Mouse (Mus musculus): ENCODE results near the gene Sipa1l1. TPM values are rescaled to one million over a fixed set of nuclear protein-coding genes. Genes with fewer than 3 reads are reported as not detected.

Sipa1l1 gene
- polyA plus RNA-seq, 1 experiment, result 38.0 TPM

GRCm38 (mm10) chr12:82189076-82189675 is 20.1 kb downstream of the Sipa1l1 start:
- Histone ChIP-seq H3K27ac (ENCODE audit: insufficient read depth, low read length) (peak overlapping the region; percentile 27; the same call in 1 of the 2 replicates), H3K4me1 (ENCODE audit: control insufficient read depth, insufficient read depth, low read length) (peaks cover 11% of the 10 kb centered on the region), H3K4me3 (ENCODE audit: insufficient read depth, low read length) (no peak overlapping the region)
- TF ChIP-seq CTCF (IDR thresholded peaks at IDR 0.05; ENCODE audit: borderline replicate concordance, insufficient read depth, low read length) (no peak), POLR2A (IDR thresholded peaks at IDR 0.05; ENCODE audit: low read depth, low read length) (no peak)

- Histone ChIP-seq H3K4me1 (ENCODE audit: control insufficient read depth, insufficient read depth, low read length) (peaks cover 13% of the 10 kb centered on the region), H3K4me3 (ENCODE audit: insufficient read depth, low read length) (no peak overlapping the region), H3K27ac (ENCODE audit: insufficient read depth, low read length) (no peak overlapping the region)
- TF ChIP-seq CTCF (IDR thresholded peaks at IDR 0.05; ENCODE audit: borderline replicate concordance, insufficient read depth, low read length) (no peak), POLR2A (IDR thresholded peaks at IDR 0.05; ENCODE audit: low read depth, low read length) (no peak)
These were observed 20.8 kb downstream of the Sipa1l1 start for GRCm38 (mm10) chr12:82189715-82190581.

GRCm38 (mm10) chr12:82190582-82190965 is 21.5 kb downstream of the Sipa1l1 start:
- no peak for TF ChIP-seq CTCF (IDR thresholded peaks at IDR 0.05; ENCODE audit: borderline replicate concordance, insufficient read depth, low read length)
- TF ChIP-seq POLR2A (IDR thresholded peaks at IDR 0.05; ENCODE audit: low read depth, low read length), result no peak
- H3K27ac ChIP-seq (ENCODE audit: insufficient read depth, low read length), result no peak overlapping the region
- H3K4me3 ChIP-seq (ENCODE audit: insufficient read depth, low read length), result no peak overlapping the region
- peaks cover 18% of the 10 kb centered on the region for H3K4me1 ChIP-seq (ENCODE audit: control insufficient read depth, insufficient read depth, low read length)

GRCm38 (mm10) chr12:82191686-82192085 is 22.6 kb downstream of the Sipa1l1 start:
- no peak overlapping the region for H3K27ac ChIP-seq (ENCODE audit: insufficient read depth, low read length)
- no peak overlapping the region for H3K4me3 ChIP-seq (ENCODE audit: insufficient read depth, low read length)
- H3K4me1 ChIP-seq (ENCODE audit: control insufficient read depth, insufficient read depth, low read length), result peaks cover 18% of the 10 kb centered on the region
- TF ChIP-seq CTCF (IDR thresholded peaks at IDR 0.05; ENCODE audit: borderline replicate concordance, insufficient read depth, low read length) (no peak), POLR2A (IDR thresholded peaks at IDR 0.05; ENCODE audit: low read depth, low read length) (no peak)

GRCm38 (mm10) chr12:82192641-82193054 is 23.5 kb downstream of the Sipa1l1 start:
- TF ChIP-seq POLR2A (IDR thresholded peaks at IDR 0.05; ENCODE audit: low read depth, low read length), result no peak
- TF ChIP-seq CTCF (IDR thresholded peaks at IDR 0.05; ENCODE audit: borderline replicate concordance, insufficient read depth, low read length), result no peak
- H3K27ac ChIP-seq (ENCODE audit: insufficient read depth, low read length), result no peak overlapping the region
- H3K4me1 ChIP-seq (ENCODE audit: control insufficient read depth, insufficient read depth, low read length), result peaks cover 14% of the 10 kb centered on the region
- no peak overlapping the region for H3K4me3 ChIP-seq (ENCODE audit: insufficient read depth, low read length)

GRCm38 (mm10) chr12:82193476-82193875 is 24.4 kb downstream of the Sipa1l1 start:
- Histone ChIP-seq H3K4me1 (ENCODE audit: control insufficient read depth, insufficient read depth, low read length) (peaks cover 14% of the 10 kb centered on the region), H3K4me3 (ENCODE audit: insufficient read depth, low read length) (no peak overlapping the region), H3K27ac (ENCODE audit: insufficient read depth, low read length) (no peak overlapping the region)
- TF ChIP-seq CTCF (IDR thresholded peaks at IDR 0.05; ENCODE audit: borderline replicate concordance, insufficient read depth, low read length), result no peak
- TF ChIP-seq POLR2A (IDR thresholded peaks at IDR 0.05; ENCODE audit: low read depth, low read length), result no peak

- no peak for TF ChIP-seq CTCF (IDR thresholded peaks at IDR 0.05; ENCODE audit: borderline replicate concordance, insufficient read depth, low read length)
- no peak for TF ChIP-seq POLR2A (IDR thresholded peaks at IDR 0.05; ENCODE audit: low read depth, low read length)
- H3K27ac ChIP-seq (ENCODE audit: insufficient read depth, low read length), result no peak overlapping the region
These were observed 25.8 kb downstream of the Sipa1l1 start for GRCm38 (mm10) chr12:82194919-82195318.

GRCm38 (mm10) chr12:82196213-82196612 is 27.1 kb downstream of the Sipa1l1 start:
- H3K4me1 ChIP-seq (ENCODE audit: control insufficient read depth, insufficient read depth, low read length), result peaks cover 14% of the 10 kb centered on the region
- H3K4me3 ChIP-seq (ENCODE audit: insufficient read depth, low read length), result no peak overlapping the region
- H3K27ac ChIP-seq (ENCODE audit: insufficient read depth, low read length), result no peak overlapping the region
- TF ChIP-seq POLR2A (IDR thresholded peaks at IDR 0.05; ENCODE audit: low read depth, low read length), result no peak
- TF ChIP-seq CTCF (IDR thresholded peaks at IDR 0.05; ENCODE audit: borderline replicate concordance, insufficient read depth, low read length), result no peak

More at GRCm38 (mm10) chr12:82194919-82195318, 25.8 kb downstream of the Sipa1l1 start:
- Histone ChIP-seq H3K4me1 (ENCODE audit: control insufficient read depth, insufficient read depth, low read length) (peaks cover 14% of the 10 kb centered on the region), H3K4me3 (ENCODE audit: insufficient read depth, low read length) (no peak overlapping the region)

GRCm38 (mm10) chr12:82196615-82197146 is 27.6 kb downstream of the Sipa1l1 start:
- Histone ChIP-seq H3K27ac (ENCODE audit: insufficient read depth, low read length) (no peak overlapping the region), H3K4me1 (ENCODE audit: control insufficient read depth, insufficient read depth, low read length) (peaks cover 13% of the 10 kb centered on the region), H3K4me3 (ENCODE audit: insufficient read depth, low read length) (no peak overlapping the region)
- TF ChIP-seq CTCF (IDR thresholded peaks at IDR 0.05; ENCODE audit: borderline replicate concordance, insufficient read depth, low read length), result no peak
- no peak for TF ChIP-seq POLR2A (IDR thresholded peaks at IDR 0.05; ENCODE audit: low read depth, low read length)

- Histone ChIP-seq H3K27ac (ENCODE audit: insufficient read depth, low read length) (no peak overlapping the region), H3K4me1 (ENCODE audit: control insufficient read depth, insufficient read depth, low read length) (peaks cover 12% of the 10 kb centered on the region)
- no peak for TF ChIP-seq POLR2A (IDR thresholded peaks at IDR 0.05; ENCODE audit: low read depth, low read length)
- no peak for TF ChIP-seq CTCF (IDR thresholded peaks at IDR 0.05; ENCODE audit: borderline replicate concordance, insufficient read depth, low read length)
These were observed 28.1 kb downstream of the Sipa1l1 start for GRCm38 (mm10) chr12:82197207-82197606.

More at GRCm38 (mm10) chr12:82197207-82197606, 28.1 kb downstream of the Sipa1l1 start:
- no peak overlapping the region for H3K4me3 ChIP-seq (ENCODE audit: insufficient read depth, low read length)

All from embryonic fibroblast, embryonic 13.5 days (primary cell).